In the genomic region with DNA sequence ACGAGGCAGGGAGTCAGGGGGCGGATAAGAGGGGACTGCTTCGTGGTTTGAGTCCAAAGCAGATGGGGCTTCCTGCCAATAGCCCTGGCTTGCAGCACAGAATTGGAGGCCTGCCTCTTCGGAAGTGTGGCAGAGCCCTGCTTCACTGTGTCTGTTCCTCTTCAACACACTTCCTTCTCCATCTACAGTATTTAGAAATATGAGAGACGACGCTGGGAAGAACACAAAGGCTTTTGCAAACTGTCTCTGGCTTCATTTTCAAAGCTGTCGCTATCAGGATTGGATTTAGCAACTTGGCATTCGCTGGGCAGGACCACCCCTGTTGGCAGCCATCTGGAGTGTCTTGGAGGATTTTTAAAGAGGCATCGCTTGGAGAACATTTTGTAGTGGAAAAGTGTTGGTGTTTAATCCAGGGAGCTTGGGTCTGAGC, we compare ENCODE assay signal across 7 mouse cellular contexts.
A peak's percentile ranks its signal among the peaks of the same experiment; 100 is the strongest.
DNase-seq lines count a peak whose midpoint lies in the region; ATAC-seq and TF ChIP-seq lines count a peak whose summit lies in the region.

No protein-coding gene starts in this region.

- no peak for TF ChIP-seq CTCF in lung, adult 2 months (IDR thresholded peaks at IDR 0.05; ENCODE audit: insufficient read depth, low read length)
- TF ChIP-seq CTCF in layer of hippocampus, adult 2 months (conservative IDR thresholded peaks at IDR 0.05), result no peak

- WGBS in lung, adult 2 months, result 24% methylated on average over 9 of the region's 9 CpGs

- no peak for ATAC-seq in inflammation-experienced regulatory T-cells, adult 6 months

- TF ChIP-seq POLR2A in lung, adult 2 months (IDR thresholded peaks at IDR 0.05; ENCODE audit: borderline replicate concordance, extremely low read depth, low read depth, low read length), result no peak

- peak; percentile 5 to 10 for DNase-seq in lung, adult 18-20 months
- no peak for DNase-seq in lung, adult 2 months
- DNase-seq in cerebellum, postnatal 4 days (ENCODE audit: low spot score in 2 of 2), result peak; percentile 33 to 83
- peak; percentile 61 to 69 for DNase-seq in layer of hippocampus, adult 2 months (ENCODE audit: low spot score in 2 of 2)
- DNase-seq in lung, postnatal 36 days, result peak; percentile 39
- no peak for DNase-seq in urinary bladder, postnatal 14 days (ENCODE audit: low spot score)

- H3K4me1 ChIP-seq in lung, adult 2 months (ENCODE audit: control insufficient read depth, insufficient read depth, low read length), result no peaks in the 10 kb centered on the region; the same call in 1 of the 2 replicates

- peak overlapping the region; percentile 79 for H3K27ac ChIP-seq in layer of hippocampus, adult 2 months

- no peak overlapping the region for H3K4me3 ChIP-seq in lung, adult 2 months (replicated peaks; ENCODE audit: extremely low read depth, low read depth, low read length)
- peak overlapping the region; percentile 18; the same call in 1 of the 2 replicates for H3K4me3 ChIP-seq in layer of hippocampus, adult 2 months

Comparison
In these comparisons a context has a peak if more than half of its experiments do, and no peak if none do; other contexts are left out.
1. DNase-seq: peak in lung, adult 18-20 months (2 of 2), cerebellum, postnatal 4 days (2 of 2), layer of hippocampus, adult 2 months (2 of 2) and lung, postnatal 36 days (single experiment); none in lung, adult 2 months (single experiment) and urinary bladder, postnatal 14 days (single experiment).